Comparison of ENCODE assay signal across 29 mouse cellular contexts in the genomic region with DNA sequence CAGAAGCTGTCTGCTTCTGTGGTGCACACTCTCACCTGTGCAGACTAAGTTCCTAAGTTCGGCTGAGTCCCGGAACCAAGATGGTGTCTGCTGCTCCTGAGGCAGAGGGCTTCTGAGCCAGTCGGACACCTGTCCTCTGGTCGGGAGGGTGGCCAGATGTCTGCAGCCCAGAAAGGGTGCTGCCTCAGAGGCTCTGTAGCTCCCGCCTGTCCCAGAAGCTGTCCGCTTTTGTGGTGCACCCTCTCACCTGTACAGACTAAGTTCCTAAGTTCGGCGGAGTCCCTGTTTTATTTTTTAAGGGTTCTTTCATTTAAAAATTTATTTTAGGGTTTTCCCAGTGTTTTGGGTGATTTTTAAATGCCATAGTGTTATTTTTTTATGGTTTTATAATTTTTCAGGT. TPM values are rescaled to one million over a fixed set of nuclear protein-coding genes. Genes with fewer than 3 reads are reported as not detected.
DNase-seq lines count a peak whose midpoint lies in the region; ATAC-seq and TF ChIP-seq lines count a peak whose summit lies in the region.
"Had no signal": no experiment of that assay in that cellular context is flagged by ENCODE, and none has a peak within 500 bp of the region (broad histone marks: within the 10 kb centered on the region; RNA-seq: fewer than 3 reads in every experiment).

No protein-coding gene starts in this region.

- no peak for TF ChIP-seq EP300 in ES-Bruce4 (IDR thresholded peaks at IDR 0.05; ENCODE audit: insufficient read depth, low read depth, low read length)
- TF ChIP-seq EP300 in stomach, postnatal 0 days (optimal IDR thresholded peaks at IDR 0.05): no peak

- DNase-seq in liver: peak; percentile 2
- DNase-seq in liver, embryonic 11.5 days (ENCODE audit: low spot score): no peak
- DNase-seq in R1 (ENCODE audit: low read depth, low spot score): peak; percentile 55
- peak; percentile 11 for DNase-seq in stomach, postnatal 0 days (ENCODE audit: low spot score)
- DNase-seq in urinary bladder, postnatal 36 days (ENCODE audit: low spot score in 2 of 2): no peak
- DNase-seq in urinary bladder, adult 18-20 months (ENCODE audit: low spot score in 2 of 2): no peak
- DNase-seq: adrenal gland, adult 8-10 months; adrenal gland, postnatal 14 days; adrenal gland, postnatal 36 days; B cell, adult 2 months; cerebellum, adult 11-12 months; cerebellum, adult 2 months; cerebellum, adult 9-10 months; cerebellum, postnatal 10 days; cerebellum, postnatal 25 days; forebrain, postnatal 0 days had no signal

- H3K27ac ChIP-seq in liver, embryonic 11.5 days (ENCODE audit: low read depth, low read length): no peak overlapping the region
- no peak overlapping the region for H3K27ac ChIP-seq in ES-Bruce4 (ENCODE audit: insufficient read depth, low read length)
- H3K27ac ChIP-seq in stomach, postnatal 0 days (replicated peaks): no peak overlapping the region
- H3K27ac ChIP-seq: embryonic facial prominence, embryonic 10.5 days; embryonic facial prominence, embryonic 12.5 days; forebrain, embryonic 13.5 days; forebrain, embryonic 15.5 days had no signal

- H3K9ac ChIP-seq in liver, embryonic 11.5 days (ENCODE audit: low read depth, low read length): no peak overlapping the region
- no peak overlapping the region for H3K9ac ChIP-seq in ES-Bruce4 (ENCODE audit: low read depth, poor library complexity, severe bottlenecking)
- no peak overlapping the region for H3K9ac ChIP-seq in stomach, postnatal 0 days (ENCODE audit: low read length)
- H3K9ac ChIP-seq: embryonic facial prominence, embryonic 12.5 days; forebrain, embryonic 13.5 days; forebrain, embryonic 15.5 days; forebrain, postnatal 0 days had no signal

- 88% methylated on average over 8 of the region's 8 CpGs for WGBS in liver, embryonic 11.5 days
- WGBS in stomach, postnatal 0 days: 96% methylated on average over 8 of the region's 8 CpGs

- H3K4me2 ChIP-seq in liver, embryonic 11.5 days: no peak overlapping the region
- H3K4me2 ChIP-seq in stomach, postnatal 0 days (replicated peaks; ENCODE audit: low read depth): no peak overlapping the region
- H3K4me2 ChIP-seq: embryonic facial prominence, embryonic 12.5 days; forebrain, embryonic 13.5 days; forebrain, embryonic 15.5 days had no signal

- H3K4me3 ChIP-seq in liver, embryonic 11.5 days (ENCODE audit: low read depth, low read length): no peak overlapping the region
- H3K4me3 ChIP-seq in ES-Bruce4 (ENCODE audit: low read depth, low read length): peak overlapping the region; percentile 1; the same call in 1 of the 2 replicates
- H3K4me3 ChIP-seq in stomach, postnatal 0 days (ENCODE audit: low read depth, low read length): no peak overlapping the region
- H3K4me3 ChIP-seq: embryonic facial prominence, embryonic 10.5 days; embryonic facial prominence, embryonic 12.5 days; forebrain, embryonic 13.5 days; forebrain, embryonic 15.5 days had no signal

- no peak for TF ChIP-seq CTCF in ES-Bruce4 (IDR thresholded peaks at IDR 0.05; ENCODE audit: low read depth, low read length)
- no peak for TF ChIP-seq CTCF in stomach, postnatal 0 days (IDR thresholded peaks at IDR 0.05; ENCODE audit: low read depth)

- H3K27me3 ChIP-seq in liver, embryonic 11.5 days (replicated peaks; ENCODE audit: control insufficient read depth, insufficient read depth, low read length): no peaks in the 10 kb centered on the region
- H3K27me3 ChIP-seq in ES-Bruce4 (ENCODE audit: control insufficient read depth, insufficient read depth, low read length, poor library complexity, severe bottlenecking): no peaks in the 10 kb centered on the region
- no peaks in the 10 kb centered on the region for H3K27me3 ChIP-seq in stomach, postnatal 0 days (ENCODE audit: control insufficient read depth, insufficient read depth, low read length)
- H3K27me3 ChIP-seq: CH12.LX; embryonic facial prominence, embryonic 12.5 days; forebrain, embryonic 13.5 days; forebrain, embryonic 15.5 days; Patski had no signal

- H3K36me3 ChIP-seq in liver, embryonic 11.5 days (ENCODE audit: control insufficient read depth, insufficient read depth, low read length): no peaks in the 10 kb centered on the region
- H3K36me3 ChIP-seq in ES-Bruce4 (ENCODE audit: control insufficient read depth, insufficient read depth, low read length, poor library complexity, severe bottlenecking): no peaks in the 10 kb centered on the region
- no peaks in the 10 kb centered on the region for H3K36me3 ChIP-seq in stomach, postnatal 0 days (ENCODE audit: control insufficient read depth, insufficient read depth, low read length)
- H3K36me3 ChIP-seq: embryonic facial prominence, embryonic 10.5 days; embryonic facial prominence, embryonic 12.5 days; forebrain, embryonic 15.5 days; G1E had no signal

- H3K9me3 ChIP-seq in liver, embryonic 11.5 days (ENCODE audit: control insufficient read depth, low read length): no peaks in the 10 kb centered on the region
- no peaks in the 10 kb centered on the region for H3K9me3 ChIP-seq in ES-Bruce4 (replicated peaks; ENCODE audit: control insufficient read depth, insufficient read depth, low read length, poor library complexity, severe bottlenecking)
- no peaks in the 10 kb centered on the region for H3K9me3 ChIP-seq in stomach, postnatal 0 days (ENCODE audit: control insufficient read depth, low read length)
- H3K9me3 ChIP-seq: embryonic facial prominence, embryonic 10.5 days; embryonic facial prominence, embryonic 12.5 days; forebrain, embryonic 13.5 days; forebrain, embryonic 15.5 days; G1E had no signal

- no peaks in the 10 kb centered on the region for H3K4me1 ChIP-seq in liver, embryonic 11.5 days (replicated peaks; ENCODE audit: control insufficient read depth, insufficient read depth, low read length)
- H3K4me1 ChIP-seq in ES-Bruce4 (ENCODE audit: control insufficient read depth, insufficient read depth, low read length): no peaks in the 10 kb centered on the region
- no peaks in the 10 kb centered on the region for H3K4me1 ChIP-seq in stomach, postnatal 0 days (replicated peaks; ENCODE audit: control insufficient read depth, insufficient read depth)
- H3K4me1 ChIP-seq: embryonic facial prominence, embryonic 10.5 days; embryonic facial prominence, embryonic 12.5 days; forebrain, embryonic 13.5 days; forebrain, embryonic 15.5 days had no signal

- no peak for TF ChIP-seq POLR2A in ES-Bruce4 (IDR thresholded peaks at IDR 0.05; ENCODE audit: insufficient read depth, low read length)

- ATAC-seq in liver, embryonic 11.5 days (replicated peaks; ENCODE audit: low FRiP score): no peak
- ATAC-seq in stomach, postnatal 0 days (ENCODE audit: low FRiP score, low TSS enrichment): no peak
- ATAC-seq: activated CD4-positive, CD25-positive, alpha-beta regulatory T cell, adult 4 months; CD4-positive, CD25-positive, alpha-beta regulatory T cell, adult 4 months; forebrain, embryonic 13.5 days; forebrain, embryonic 15.5 days; forebrain, postnatal 0 days; Patski had no signal

RNA-seq across cellular contexts. Expression of a gene that starts 45.2 kb away (rescaled TPM):
- 0.21 TPM in 1 of 2 replicates, not detected in the other for polyA plus RNA-seq in liver, embryonic 11.5 days (2014; fragmentation: Nextera tagmentation; extraction: Ambion mirVana)
- not detected in 2 replicates for polyA plus RNA-seq in ES-Bruce4 (2011; ENCODE audit: insufficient read depth, insufficient read length, low read depth, missing spikeins)
- polyA plus RNA-seq in stomach, postnatal 0 days (2015; fragmentation: Nextera tagmentation; extraction: Ambion mirVana): not detected in 2 replicates
- polyA plus RNA-seq: CD4-positive, CD25-positive, alpha-beta regulatory T cell, adult 4 months; cerebellum, adult 2 months; cortical plate, adult 2 months; embryonic facial prominence, embryonic 10.5 days; embryonic facial prominence, embryonic 12.5 days; embryonic facial prominence, embryonic 14.5 days; forebrain, embryonic 11.5 days; forebrain, embryonic 13.5 days; forebrain, embryonic 15.5 days; forebrain, postnatal 0 days; Patski had no signal

RNA-seq across cellular contexts. Expression of a gene that starts 55.8 kb away (rescaled TPM):
- polyA plus RNA-seq in liver, embryonic 11.5 days (2014; fragmentation: Nextera tagmentation; extraction: Ambion mirVana): not detected in 2 replicates
- polyA plus RNA-seq in ES-Bruce4 (2011; ENCODE audit: insufficient read depth, insufficient read length, low read depth, missing spikeins): 0.12 TPM in 1 of 2 replicates, not detected in the other
- 0.01 TPM in 1 of 2 replicates, not detected in the other for polyA plus RNA-seq in stomach, postnatal 0 days (2015; fragmentation: Nextera tagmentation; extraction: Ambion mirVana)
- polyA plus RNA-seq: activated CD4-positive, CD25-positive, alpha-beta regulatory T cell, adult 4 months; cerebellum, adult 2 months; cortical plate, adult 2 months; embryonic facial prominence, embryonic 10.5 days; embryonic facial prominence, embryonic 12.5 days; embryonic facial prominence, embryonic 14.5 days; forebrain, embryonic 11.5 days; forebrain, embryonic 13.5 days; forebrain, embryonic 15.5 days; forebrain, postnatal 0 days; G1E; Patski had no signal

Comparison
In these comparisons a context has a peak if more than half of its experiments do, and no peak if none do; other contexts are left out.
1. DNase-seq: peak in liver (single experiment), R1 (single experiment) and stomach, postnatal 0 days (single experiment); none in liver, embryonic 11.5 days (single experiment), urinary bladder, postnatal 36 days (0 of 2) and urinary bladder, adult 18-20 months (0 of 2).